ENCODE assay signal across 8 mouse cellular contexts in the genomic region with DNA sequence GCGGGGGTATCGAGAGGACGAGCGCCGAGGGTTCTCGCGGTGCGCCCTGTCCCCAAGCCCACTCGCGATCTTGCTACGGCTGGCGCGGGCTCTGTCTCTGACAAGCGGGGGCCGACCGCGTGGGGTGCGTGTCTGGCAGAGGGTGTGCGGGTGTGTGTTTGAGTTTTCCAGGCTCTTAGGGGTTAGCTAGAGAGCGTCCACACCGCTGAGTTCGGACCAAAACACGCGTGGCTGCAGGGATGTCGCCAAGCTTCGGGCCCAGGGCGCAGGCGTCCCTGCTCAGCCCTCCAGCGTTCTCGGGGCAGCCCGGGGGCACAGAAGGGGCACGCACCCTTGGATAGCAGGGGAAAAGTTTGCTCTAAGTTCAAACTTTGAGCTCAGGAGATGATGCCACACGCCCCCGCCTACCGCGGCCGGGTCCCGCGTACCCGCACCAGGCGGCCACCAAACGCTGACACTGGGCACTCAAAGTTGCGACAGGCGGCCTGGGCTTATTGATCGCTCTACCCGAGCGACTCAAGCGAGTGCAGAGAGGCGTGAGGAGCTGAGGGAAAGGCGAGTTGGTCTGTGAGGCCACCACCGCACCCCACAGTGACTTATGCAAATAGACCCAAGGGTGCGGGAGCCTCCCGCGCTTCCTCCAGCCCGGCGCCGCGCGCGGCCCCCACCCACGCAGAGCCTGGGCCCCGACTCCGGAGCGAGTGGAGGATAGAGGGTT. TPM values are rescaled to one million over a fixed set of nuclear protein-coding genes. Genes with fewer than 3 reads are reported as not detected.
DNase-seq lines count a peak whose midpoint lies in the region; ATAC-seq lines count a peak whose summit lies in the region.

No protein-coding gene starts in this region.

- H3K27ac ChIP-seq in intestine, embryonic 14.5 days (ENCODE audit: low read depth): peak overlapping the region; percentile 100
- H3K27ac ChIP-seq in limb, embryonic 12.5 days: peak overlapping the region; percentile 98
- H3K27ac ChIP-seq in midbrain, embryonic 11.5 days (ENCODE audit: low read depth, low read length): peak overlapping the region; percentile 99

- ATAC-seq in intestine, embryonic 14.5 days (replicated peaks; ENCODE audit: low FRiP score, low TSS enrichment, low read depth): peak; percentile 20
- peak; percentile 30; the same call in 1 of the 2 replicates for ATAC-seq in limb, embryonic 12.5 days (ENCODE audit: insufficient number of reproducible peaks, insufficient read depth, low FRiP score, low TSS enrichment, low read depth)
- peak; percentile 28 for ATAC-seq in midbrain, embryonic 11.5 days (ENCODE audit: low FRiP score)

- H3K4me2 ChIP-seq in intestine, embryonic 14.5 days (ENCODE audit: low read length): peak overlapping the region; percentile 71
- H3K4me2 ChIP-seq in limb, embryonic 12.5 days: peak overlapping the region; percentile 95
- peak overlapping the region; percentile 94 for H3K4me2 ChIP-seq in midbrain, embryonic 11.5 days

- peak overlapping the region; percentile 95 for H3K9ac ChIP-seq in intestine, embryonic 14.5 days (ENCODE audit: low read length)
- H3K9ac ChIP-seq in limb, embryonic 12.5 days (replicated peaks): peak overlapping the region; percentile 90
- H3K9ac ChIP-seq in midbrain, embryonic 11.5 days (ENCODE audit: low read length): peak overlapping the region; percentile 97

- WGBS in intestine, embryonic 14.5 days: under 1% methylated on average over 63 of the region's 64 CpGs
- WGBS in limb, embryonic 12.5 days: under 1% methylated on average over 64 of the region's 64 CpGs
- WGBS in midbrain, embryonic 11.5 days: under 1% methylated on average over 64 of the region's 64 CpGs

- H3K36me3 ChIP-seq in intestine, embryonic 14.5 days (ENCODE audit: control insufficient read depth, insufficient read depth, low read length): no peaks in the 10 kb centered on the region
- peaks cover 3% of the 10 kb centered on the region; the same call in 1 of the 2 replicates for H3K36me3 ChIP-seq in limb, embryonic 12.5 days
- no peaks in the 10 kb centered on the region for H3K36me3 ChIP-seq in midbrain, embryonic 11.5 days (ENCODE audit: control insufficient read depth, insufficient read depth, low read length)

- peaks cover 19% of the 10 kb centered on the region; the same call in 1 of the 2 replicates for H3K4me1 ChIP-seq in intestine, embryonic 14.5 days (replicated peaks; ENCODE audit: control insufficient read depth, insufficient read depth, low read length)
- H3K4me1 ChIP-seq in limb, embryonic 12.5 days (replicated peaks): peaks cover 4% of the 10 kb centered on the region
- peaks cover 10% of the 10 kb centered on the region for H3K4me1 ChIP-seq in midbrain, embryonic 11.5 days (ENCODE audit: control insufficient read depth, insufficient read depth, low read length)

- H3K27me3 ChIP-seq in intestine, embryonic 14.5 days (replicated peaks; ENCODE audit: control insufficient read depth, insufficient read depth, low read length): no peaks in the 10 kb centered on the region
- peaks cover 6% of the 10 kb centered on the region; the same call in 1 of the 2 replicates for H3K27me3 ChIP-seq in limb, embryonic 12.5 days
- no peaks in the 10 kb centered on the region for H3K27me3 ChIP-seq in midbrain, embryonic 11.5 days (ENCODE audit: control insufficient read depth, insufficient read depth, low read length)

- peak; percentile 36 for DNase-seq in layer of hippocampus, adult 11-12 months (ENCODE audit: low spot score)
- no peak for DNase-seq in layer of hippocampus, adult 9-10 months (ENCODE audit: low spot score)
- DNase-seq in embryo, embryonic 10.5 days (ENCODE audit: low spot score): peak; percentile 70
- DNase-seq in gastrocnemius, postnatal 36 days: peak; percentile 31 to 67
- DNase-seq in intestine, embryonic 14.5 days (ENCODE audit: low spot score): peak; percentile 85
- peak; percentile 94 for DNase-seq in midbrain, embryonic 11.5 days (ENCODE audit: low spot score, missing footprints)
- peak; percentile 30 for DNase-seq in right cerebral cortex, postnatal 4 days

- H3K9me3 ChIP-seq in intestine, embryonic 14.5 days (ENCODE audit: control insufficient read depth, low read length): no peaks in the 10 kb centered on the region
- H3K9me3 ChIP-seq in limb, embryonic 12.5 days: no peaks in the 10 kb centered on the region; the same call in 1 of the 2 replicates
- no peaks in the 10 kb centered on the region for H3K9me3 ChIP-seq in midbrain, embryonic 11.5 days (ENCODE audit: control insufficient read depth, low read length)

- intact Hi-C loops in gastrocnemius, postnatal 36 days (cut with DNase I): loop anchor here (5.0 to 10.0 kb wide), 2 partner anchors 76 to 547 kb away; no protein-coding TSS in a partner anchor

- peak overlapping the region; percentile 88 for H3K4me3 ChIP-seq in intestine, embryonic 14.5 days (ENCODE audit: low read depth, low read length)
- peak overlapping the region; percentile 75 for H3K4me3 ChIP-seq in limb, embryonic 12.5 days (replicated peaks)
- peak overlapping the region; percentile 82 for H3K4me3 ChIP-seq in midbrain, embryonic 11.5 days (ENCODE audit: low read depth, low read length)

RNA-seq across cellular contexts. Expression of gene Foxp1, which starts 0.7 kb away (rescaled TPM):
- 10 to 100 TPM; 15.9 to 18.4 TPM for total RNA-seq in gastrocnemius, postnatal 36 days (2021)
- 133 and 149 TPM in 2 replicates for polyA plus RNA-seq in intestine, embryonic 14.5 days (2014; fragmentation: Nextera tagmentation; extraction: Ambion mirVana)
- 77.4 and 91.0 TPM in 2 replicates for polyA plus RNA-seq in limb, embryonic 12.5 days (2016; fragmentation: Nextera tagmentation; extraction: Ambion mirVana)
- 86.2 and 95.4 TPM in 2 replicates for polyA plus RNA-seq in midbrain, embryonic 11.5 days (2014; fragmentation: Nextera tagmentation; extraction: Ambion mirVana)
